In genomic region chr14:76810697-76811589, GRCm38 (mm10) we compare ENCODE assay signal across 11 mouse cellular contexts.
A peak's percentile ranks its signal among the peaks of the same experiment; 100 is the strongest.
DNase-seq lines count a peak whose midpoint lies in the region; ATAC-seq lines count a peak whose summit lies in the region.
"Had no signal": no experiment of that assay in that cellular context is flagged by ENCODE, and none has a peak within 500 bp of the region (broad histone marks: within the 10 kb centered on the region; RNA-seq: fewer than 3 reads in every experiment).

No protein-coding gene starts in this region.

- no peaks in the 10 kb centered on the region for H3K27me3 ChIP-seq in forebrain, embryonic 11.5 days (ENCODE audit: control insufficient read depth, insufficient read depth, low read length)
- H3K27me3 ChIP-seq in forebrain, embryonic 16.5 days (replicated peaks; ENCODE audit: control insufficient read depth, insufficient read depth, low read length), result no peaks in the 10 kb centered on the region
- H3K27me3 ChIP-seq in kidney, embryonic 15.5 days, result no peaks in the 10 kb centered on the region
- no peaks in the 10 kb centered on the region for H3K27me3 ChIP-seq in limb, embryonic 11.5 days (ENCODE audit: control insufficient read depth, insufficient read depth, low read length)
- H3K27me3 ChIP-seq: forebrain, embryonic 13.5 days had no signal

- no peak overlapping the region for H3K4me3 ChIP-seq in forebrain, embryonic 11.5 days (ENCODE audit: low read depth, low read length)
- H3K4me3 ChIP-seq in forebrain, embryonic 16.5 days (replicated peaks; ENCODE audit: low read length), result no peak overlapping the region
- no peak overlapping the region for H3K4me3 ChIP-seq in kidney, embryonic 15.5 days (replicated peaks)
- no peak overlapping the region for H3K4me3 ChIP-seq in limb, embryonic 11.5 days (ENCODE audit: low read depth, low read length)
- H3K4me3 ChIP-seq: forebrain, embryonic 13.5 days had no signal

- no peaks in the 10 kb centered on the region for H3K36me3 ChIP-seq in forebrain, embryonic 11.5 days (ENCODE audit: control insufficient read depth, insufficient read depth, low read length)
- no peaks in the 10 kb centered on the region for H3K36me3 ChIP-seq in forebrain, embryonic 16.5 days (ENCODE audit: control insufficient read depth, insufficient read depth)
- H3K36me3 ChIP-seq in kidney, embryonic 15.5 days, result 0 out of 2 replicates have a peak, but pooled peaks cover 3% of the 10 kb centered on the region
- H3K36me3 ChIP-seq in limb, embryonic 11.5 days (ENCODE audit: control insufficient read depth, insufficient read depth, low read length), result no peaks in the 10 kb centered on the region

- H3K4me2 ChIP-seq in forebrain, embryonic 11.5 days (ENCODE audit: low read depth, low read length, severe bottlenecking), result peak overlapping the region; percentile 22; the same call in 1 of the 2 replicates
- H3K4me2 ChIP-seq in forebrain, embryonic 16.5 days (ENCODE audit: low read length), result no peak overlapping the region
- peak overlapping the region; percentile 48 for H3K4me2 ChIP-seq in kidney, embryonic 15.5 days
- H3K4me2 ChIP-seq in limb, embryonic 11.5 days (ENCODE audit: low read depth, severe bottlenecking), result peak overlapping the region; percentile 3; the same call in 1 of the 2 replicates
- H3K4me2 ChIP-seq: forebrain, embryonic 13.5 days had no signal

- H3K4me1 ChIP-seq in forebrain, embryonic 11.5 days (replicated peaks; ENCODE audit: control insufficient read depth, insufficient read depth, low read length), result peaks cover 3% of the 10 kb centered on the region; the same call in 1 of the 2 replicates
- no peaks in the 10 kb centered on the region for H3K4me1 ChIP-seq in forebrain, embryonic 16.5 days (replicated peaks; ENCODE audit: control insufficient read depth, insufficient read depth, low read length)
- peaks cover 24% of the 10 kb centered on the region for H3K4me1 ChIP-seq in kidney, embryonic 15.5 days
- H3K4me1 ChIP-seq in limb, embryonic 11.5 days (ENCODE audit: control insufficient read depth, insufficient read depth, low read length), result peaks cover 11% of the 10 kb centered on the region

- H3K27ac ChIP-seq in forebrain, embryonic 11.5 days (ENCODE audit: low read depth, low read length), result no peak overlapping the region
- H3K27ac ChIP-seq in forebrain, embryonic 16.5 days (ENCODE audit: low read length), result no peak overlapping the region
- peak overlapping the region; percentile 62 for H3K27ac ChIP-seq in kidney, embryonic 15.5 days
- H3K27ac ChIP-seq in limb, embryonic 11.5 days (replicated peaks; ENCODE audit: low read depth, low read length), result peak overlapping the region; percentile 89
- H3K27ac ChIP-seq: forebrain, embryonic 13.5 days had no signal

- DNase-seq in forebrain, embryonic 11.5 days (ENCODE audit: low spot score), result no peak
- no peak for DNase-seq in kidney, postnatal 36 days
- peak; percentile 71 for DNase-seq in embryo, embryonic 10 days (ENCODE audit: low spot score)
- DNase-seq in limb, embryonic 11.5 days (ENCODE audit: low spot score), result peak; percentile 63
- DNase-seq in thymus, postnatal 10 days (ENCODE audit: low spot score in 2 of 2), result no peak
- DNase-seq in cerebellum, postnatal 36 days, result no peak
- DNase-seq: kidney, adult 8-10 months; lung, postnatal 36 days had no signal

- ATAC-seq in forebrain, embryonic 11.5 days (replicated peaks; ENCODE audit: low FRiP score), result no peak
- ATAC-seq in forebrain, embryonic 16.5 days, result no peak
- peak; percentile 52 for ATAC-seq in kidney, embryonic 15.5 days (replicated peaks; ENCODE audit: low FRiP score)
- peak; percentile 85 for ATAC-seq in limb, embryonic 11.5 days (ENCODE audit: insufficient number of reproducible peaks, low FRiP score, low TSS enrichment, low read depth)
- ATAC-seq: forebrain, embryonic 13.5 days had no signal

- no peak overlapping the region for H3K9ac ChIP-seq in forebrain, embryonic 11.5 days (ENCODE audit: low read length)
- no peak overlapping the region for H3K9ac ChIP-seq in forebrain, embryonic 16.5 days (replicated peaks; ENCODE audit: low read depth, low read length)
- no peak overlapping the region for H3K9ac ChIP-seq in kidney, embryonic 15.5 days
- no peak overlapping the region for H3K9ac ChIP-seq in limb, embryonic 11.5 days (ENCODE audit: low read length)
- H3K9ac ChIP-seq: forebrain, embryonic 13.5 days had no signal

- H3K9me3 ChIP-seq in forebrain, embryonic 11.5 days (ENCODE audit: control insufficient read depth, low read length), result no peaks in the 10 kb centered on the region
- no peaks in the 10 kb centered on the region; the same call in 1 of the 2 replicates for H3K9me3 ChIP-seq in forebrain, embryonic 16.5 days (ENCODE audit: control insufficient read depth, low read length)
- no peaks in the 10 kb centered on the region for H3K9me3 ChIP-seq in kidney, embryonic 15.5 days (replicated peaks)
- H3K9me3 ChIP-seq in limb, embryonic 11.5 days (ENCODE audit: control insufficient read depth, low read length), result no peaks in the 10 kb centered on the region

- 30% methylated on average over 21 of the region's 21 CpGs for WGBS in forebrain, embryonic 11.5 days
- WGBS in forebrain, embryonic 16.5 days, result 36% methylated on average over 21 of the region's 21 CpGs
- 20% methylated on average over 21 of the region's 21 CpGs for WGBS in kidney, embryonic 15.5 days
- WGBS in limb, embryonic 11.5 days, result 8% methylated on average over 21 of the region's 21 CpGs

Comparison
In these comparisons a context has a peak if more than half of its experiments do, and no peak if none do; other contexts are left out.
1. ATAC-seq: peak in kidney, embryonic 15.5 days (single experiment) and limb, embryonic 11.5 days (single experiment); none in forebrain, embryonic 11.5 days (single experiment) and forebrain, embryonic 16.5 days (single experiment).
2. DNase-seq: peak in embryo, embryonic 10 days (single experiment) and limb, embryonic 11.5 days (single experiment); none in forebrain, embryonic 11.5 days (single experiment), kidney, postnatal 36 days (0 of 2), thymus, postnatal 10 days (0 of 2) and cerebellum, postnatal 36 days (0 of 2).
3. H3K27ac ChIP-seq: peak in kidney, embryonic 15.5 days (single experiment) and limb, embryonic 11.5 days (single experiment); none in forebrain, embryonic 11.5 days (single experiment) and forebrain, embryonic 16.5 days (single experiment).